Mouse (Mus musculus) MN1 (cell line): ENCODE results near the gene Pcnx3.

Source experiments
- DNase-seq: peaks from one replicate; pipeline ENCODE4 v3.0.0-alpha.2; 2016; ENCODE audit warnings: low spot score

The Pcnx3 gene

DNA sequence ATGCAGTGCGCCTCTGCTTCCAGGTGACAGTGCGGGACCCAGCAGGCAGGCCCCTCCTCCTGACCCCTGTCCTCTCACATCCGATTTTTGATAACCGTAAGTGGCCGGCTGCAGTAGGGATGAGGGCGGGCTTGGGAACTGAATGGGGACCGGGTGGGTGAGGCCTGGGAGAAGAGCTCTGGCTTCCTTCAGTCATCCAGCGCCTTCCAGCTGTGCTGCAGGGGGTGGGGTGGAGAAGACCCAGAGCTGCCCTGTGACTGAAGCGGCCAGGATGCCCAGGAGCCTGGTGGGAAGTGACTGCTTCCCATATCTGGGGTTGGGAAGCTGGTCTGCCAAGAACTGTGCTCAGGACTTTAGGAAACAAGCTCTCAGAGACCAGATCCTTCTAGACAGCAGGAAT is 48.4 kb downstream of the Pcnx3 start:
- peak; percentile 79 for DNase-seq

GRCm38 (mm10) chr19:5638416-5639005 is 50.2 kb downstream of the Pcnx3 start:
- no peak for DNase-seq

- DNase-seq, result peak; percentile 91
Observed at GRCm38 (mm10) chr19:5637069-5638047, 51.4 kb downstream of the Pcnx3 start, which contains the start of gene Rela. Gene Rela, plus strand, starts transcription at chr19:5637483.

GRCm38 (mm10) chr19:5636571-5637041 is 52.1 kb downstream of the Pcnx3 start:
- DNase-seq, result no peak

DNA sequence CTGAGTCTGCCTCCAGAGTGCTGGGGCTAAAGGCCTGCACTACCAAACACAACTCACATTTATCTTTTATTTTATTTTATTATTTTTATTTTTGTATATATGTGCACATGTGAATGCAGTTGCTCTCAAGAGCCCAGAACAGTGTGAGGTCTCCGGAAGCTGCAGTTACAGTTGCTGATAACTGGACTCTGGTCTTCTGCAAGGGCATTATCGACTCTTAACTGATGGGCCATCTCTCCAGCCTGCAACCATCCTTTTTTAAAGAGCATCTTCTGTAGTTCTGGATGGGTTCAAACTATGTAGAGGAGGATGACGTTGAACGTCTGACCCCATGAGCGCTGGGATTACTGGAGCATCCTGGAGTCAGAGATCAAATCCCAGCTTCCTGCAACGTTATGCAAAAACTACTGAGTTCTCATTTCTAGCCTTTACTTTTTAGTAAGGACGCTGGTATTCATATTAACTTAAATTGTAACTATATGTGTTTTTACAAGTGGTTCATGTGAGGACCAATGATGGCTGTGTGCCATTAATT is 52.6 kb downstream of the Pcnx3 start:
- no peak for DNase-seq

GRCm38 (mm10) chr19:5632120-5632519 is 56.6 kb downstream of the Pcnx3 start:
- DNase-seq, result no peak

- DNase-seq, result no peak
Observed at GRCm38 (mm10) chr19:5629907-5630306, 58.8 kb downstream of the Pcnx3 start.

DNA sequence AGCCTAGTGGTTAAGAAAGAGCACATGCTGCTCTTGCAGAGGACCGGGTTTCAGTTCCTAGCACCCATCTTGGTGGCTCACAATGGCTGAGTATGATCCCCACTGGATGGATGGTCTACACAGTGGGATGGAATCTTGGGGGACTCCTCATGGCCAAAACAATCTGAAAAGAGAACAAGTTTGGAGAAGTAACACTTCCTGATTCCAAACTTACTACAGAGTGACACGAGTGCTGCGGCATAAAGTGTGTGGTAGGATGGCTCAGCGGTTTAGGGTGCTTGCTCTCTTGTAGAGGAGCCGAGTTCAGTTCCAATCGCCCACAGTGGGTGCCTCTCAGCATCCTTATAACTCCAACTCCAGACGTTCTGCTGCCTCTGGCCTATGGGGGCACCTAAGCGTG is 63.4 kb downstream of the Pcnx3 start:
- DNase-seq, result no peak

DNA sequence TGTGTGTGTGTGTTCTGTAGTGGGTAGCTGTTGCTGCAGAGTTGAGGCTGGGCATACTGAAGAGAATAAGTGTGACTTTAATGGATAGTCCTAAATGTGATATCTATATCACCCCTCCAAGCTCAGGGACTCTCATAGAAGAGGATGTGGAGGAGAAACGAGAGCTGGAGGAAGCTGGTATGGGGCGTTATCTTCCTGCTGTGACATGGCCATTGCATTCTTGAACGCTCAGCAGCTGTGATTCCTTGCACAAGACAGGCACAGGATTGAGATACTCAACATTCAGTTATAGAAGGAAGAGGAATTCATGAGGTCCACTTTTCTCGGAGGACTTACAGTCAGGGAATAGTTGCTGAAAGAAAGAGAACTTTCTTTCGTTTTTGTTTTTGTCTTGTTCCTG is 66.8 kb downstream of the Pcnx3 start:
- DNase-seq, result no peak

GRCm38 (mm10) chr19:5620007-5620406 is 68.7 kb downstream of the Pcnx3 start:
- no peak for DNase-seq

DNA sequence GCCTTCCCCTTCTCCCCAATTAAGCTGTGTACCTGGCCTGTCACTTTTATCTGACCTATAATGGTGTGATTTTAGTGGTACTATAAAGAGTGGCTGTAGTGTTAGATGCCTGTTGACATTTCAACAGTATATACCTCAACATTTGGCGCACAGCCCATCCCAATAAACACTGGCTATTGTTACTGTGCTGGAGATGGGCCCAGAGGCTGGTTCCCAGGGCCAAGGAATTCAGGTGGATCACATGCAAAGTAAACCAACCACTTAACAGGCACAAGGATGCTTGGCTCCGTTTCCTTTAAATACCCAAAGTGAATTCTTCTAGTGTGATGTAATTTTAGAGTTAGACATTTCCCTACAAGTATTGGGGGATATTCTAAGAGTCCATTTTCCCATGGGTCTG is 73.8 kb downstream of the Pcnx3 start:
- DNase-seq, result no peak
